In the genomic region with DNA sequence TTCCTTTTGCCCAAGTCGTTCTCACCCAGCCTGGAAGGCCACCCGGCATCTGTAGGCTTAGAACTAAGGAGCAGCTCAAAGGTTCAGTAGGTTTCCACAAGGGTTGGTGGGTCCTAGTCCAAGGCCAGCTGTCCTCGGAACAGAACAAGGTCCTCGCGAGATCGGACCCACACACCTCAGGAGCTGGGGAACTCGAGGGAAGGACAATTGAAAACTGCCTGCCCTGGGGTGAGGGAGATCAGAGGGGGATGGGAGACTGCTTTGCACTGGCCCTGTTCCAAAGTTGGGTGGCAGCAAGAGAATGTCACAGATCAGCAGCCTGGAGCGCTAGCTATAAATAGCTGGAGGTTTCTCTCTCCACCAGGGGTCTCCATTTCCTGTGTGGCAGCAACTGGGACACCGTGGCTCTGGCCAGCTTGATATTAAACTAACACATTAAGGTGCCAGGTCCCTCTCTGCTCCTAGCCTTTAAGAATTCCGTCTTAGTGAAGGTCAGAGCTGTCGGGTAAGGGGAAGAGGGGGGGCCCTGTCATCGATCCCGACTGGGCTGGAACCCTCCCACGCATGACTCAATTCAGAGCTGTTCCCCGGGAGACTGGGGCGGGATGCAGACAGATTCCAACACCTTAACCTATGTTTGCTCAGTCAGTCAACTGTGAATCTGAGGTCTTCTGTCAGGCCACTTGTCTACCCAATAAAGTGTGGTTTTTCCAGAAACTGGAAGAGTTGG, we compare ENCODE assay signal across 8 mouse cellular contexts. TPM values are rescaled to one million over a fixed set of nuclear protein-coding genes. Genes with fewer than 3 reads are reported as not detected.
DNase-seq lines count a peak whose midpoint lies in the region; ATAC-seq and TF ChIP-seq lines count a peak whose summit lies in the region.

No protein-coding gene starts in this region.

- no peaks in the 10 kb centered on the region for H3K9me3 ChIP-seq in forebrain, embryonic 14.5 days (replicated peaks; ENCODE audit: control insufficient read depth, low read length)
- no peaks in the 10 kb centered on the region for H3K9me3 ChIP-seq in lung, postnatal 0 days (ENCODE audit: low read length)

- peaks cover 52% of the 10 kb centered on the region for H3K36me3 ChIP-seq in forebrain, embryonic 14.5 days (ENCODE audit: control insufficient read depth, insufficient read depth, low read length)
- H3K36me3 ChIP-seq in lung, postnatal 0 days (ENCODE audit: insufficient read depth, low read length), result no peaks in the 10 kb centered on the region

- no peak; the same call in 1 of the 2 replicates for TF ChIP-seq EP300 in lung, postnatal 0 days (IDR thresholded peaks at IDR 0.05)

- peak; percentile 72 for TF ChIP-seq CTCF in lung, postnatal 0 days (IDR thresholded peaks at IDR 0.05)

- intact Hi-C loops in heart, postnatal 25 days (cut with DNase I), result loop anchor here (2.0 kb wide), 1 partner anchor 54 kb away; no protein-coding TSS in a partner anchor

- peak; percentile 40 for ATAC-seq in forebrain, embryonic 14.5 days
- ATAC-seq in lung, postnatal 0 days, result peak; percentile 18
- ATAC-seq in activated CD4-positive, CD25-positive, alpha-beta regulatory T cell, adult 4 months, result no peak

- H3K4me2 ChIP-seq in forebrain, embryonic 14.5 days (ENCODE audit: low read length), result peak overlapping the region; percentile 50
- peak overlapping the region; percentile 61 for H3K4me2 ChIP-seq in lung, postnatal 0 days (replicated peaks; ENCODE audit: low read depth, low read length)

- peak overlapping the region; percentile 94 for H3K4me3 ChIP-seq in forebrain, embryonic 14.5 days (ENCODE audit: low read depth, low read length)
- H3K4me3 ChIP-seq in lung, postnatal 0 days (ENCODE audit: low read depth, low read length), result peak overlapping the region; percentile 27

- no peaks in the 10 kb centered on the region for H3K27me3 ChIP-seq in forebrain, embryonic 14.5 days (replicated peaks; ENCODE audit: control insufficient read depth, insufficient read depth, low read length)
- no peaks in the 10 kb centered on the region for H3K27me3 ChIP-seq in lung, postnatal 0 days (replicated peaks; ENCODE audit: insufficient read depth, low read length)

- 13% methylated on average over 16 of the region's 16 CpGs for WGBS in forebrain, embryonic 14.5 days
- WGBS in lung, postnatal 0 days, result 9% methylated on average over 16 of the region's 16 CpGs

- 0 out of 2 replicates have a peak overlapping the region, but pooled peaks have one; percentile 41 for H3K27ac ChIP-seq in forebrain, embryonic 14.5 days (ENCODE audit: low read depth, low read length)
- peak overlapping the region; percentile 80 for H3K27ac ChIP-seq in lung, postnatal 0 days (ENCODE audit: low read length)

- DNase-seq in Muller cell, postnatal 12 days (ENCODE audit: inconsistent ontology term), result peak; percentile 81
- DNase-seq in c-Kit-positive CD71-negative TER-119-negative erythroid progenitor cells, embryonic 14.5 days (ENCODE audit: low read depth), result peak; percentile 51
- peak; percentile 90 for DNase-seq in forebrain, embryonic 14.5 days (ENCODE audit: low spot score)
- DNase-seq in heart, postnatal 25 days (ENCODE audit: low spot score), result peak; percentile 54
- DNase-seq in layer of hippocampus, adult 9-11 months, result peak; percentile 86
- DNase-seq in lung, postnatal 0 days (ENCODE audit: low spot score), result peak; percentile 92
- DNase-seq in retina, embryonic 14.5 days (ENCODE audit: low spot score), result peak; percentile 88

- peaks cover 12% of the 10 kb centered on the region for H3K4me1 ChIP-seq in forebrain, embryonic 14.5 days (ENCODE audit: control insufficient read depth, insufficient read depth, low read length)
- 0 out of 2 replicates have a peak, but pooled peaks cover 8% of the 10 kb centered on the region for H3K4me1 ChIP-seq in lung, postnatal 0 days (ENCODE audit: insufficient read depth, low read depth, low read length)

- H3K9ac ChIP-seq in forebrain, embryonic 14.5 days (ENCODE audit: low read length), result peak overlapping the region; percentile 48
- 0 out of 2 replicates have a peak overlapping the region, but pooled peaks have one; percentile 16 for H3K9ac ChIP-seq in lung, postnatal 0 days (replicated peaks; ENCODE audit: low read depth)

RNA-seq across cellular contexts. Expression of a gene that starts 1.0 kb away (rescaled TPM):
- 195 and 238 TPM in 2 replicates for polyA plus RNA-seq in forebrain, embryonic 14.5 days (2014; fragmentation: Nextera tagmentation; extraction: Ambion mirVana)
- total RNA-seq in heart, postnatal 25 days (2021), result 100 to 1,000 TPM; 227 to 229 TPM
- polyA plus RNA-seq in lung, postnatal 0 days (2015; fragmentation: Nextera tagmentation; extraction: Ambion mirVana), result 197 and 206 TPM in 2 replicates
- 100 to 1,000 TPM; 152 to 189 TPM for polyA plus RNA-seq in activated CD4-positive, CD25-positive, alpha-beta regulatory T cell, adult 4 months (2017; shearing (Covaris generic))

RNA-seq across cellular contexts. Expression of a gene that starts 7.1 kb away (rescaled TPM):
- 0.77 and 1.2 TPM in 2 replicates for polyA plus RNA-seq in forebrain, embryonic 14.5 days (2014; fragmentation: Nextera tagmentation; extraction: Ambion mirVana)
- 10 to 100 TPM; 54.1 to 67.6 TPM for total RNA-seq in heart, postnatal 25 days (2021)
- polyA plus RNA-seq in lung, postnatal 0 days (2015; fragmentation: Nextera tagmentation; extraction: Ambion mirVana), result 10.0 and 13.2 TPM in 2 replicates
- polyA plus RNA-seq in activated CD4-positive, CD25-positive, alpha-beta regulatory T cell, adult 4 months (2017; shearing (Covaris generic)), result under 1 TPM; 0.16 to 0.60 TPM

RNA-seq across cellular contexts. Expression of a gene that starts 19.2 kb away (rescaled TPM):
- polyA plus RNA-seq in forebrain, embryonic 14.5 days (2014; fragmentation: Nextera tagmentation; extraction: Ambion mirVana), result not detected in 2 replicates
- 1 to 10 TPM; 2.8 to 4.2 TPM for total RNA-seq in heart, postnatal 25 days (2021)
- 3.2 TPM in 1 of 2 replicates, not detected in the other for polyA plus RNA-seq in lung, postnatal 0 days (2015; fragmentation: Nextera tagmentation; extraction: Ambion mirVana)
- not detected for polyA plus RNA-seq in activated CD4-positive, CD25-positive, alpha-beta regulatory T cell, adult 4 months (2017; shearing (Covaris generic))

RNA-seq across cellular contexts. Expression of a gene that starts 22.5 kb away (rescaled TPM):
- polyA plus RNA-seq in forebrain, embryonic 14.5 days (2014; fragmentation: Nextera tagmentation; extraction: Ambion mirVana), result 90.7 and 98.1 TPM in 2 replicates
- 10 to 100 TPM; 23.5 to 25.3 TPM for total RNA-seq in heart, postnatal 25 days (2021)
- polyA plus RNA-seq in lung, postnatal 0 days (2015; fragmentation: Nextera tagmentation; extraction: Ambion mirVana), result 19.7 and 20.4 TPM in 2 replicates
- polyA plus RNA-seq in activated CD4-positive, CD25-positive, alpha-beta regulatory T cell, adult 4 months (2017; shearing (Covaris generic)), result 10 to 100 TPM in 1 of 2 experiments, 1 to 10 TPM in 1; 8.6 to 10.8 TPM

RNA-seq across cellular contexts. Expression of a gene that starts 48.2 kb away (rescaled TPM):
- polyA plus RNA-seq in forebrain, embryonic 14.5 days (2014; fragmentation: Nextera tagmentation; extraction: Ambion mirVana), result 71.9 and 72.5 TPM in 2 replicates
- total RNA-seq in heart, postnatal 25 days (2021), result 10 to 100 TPM; 18.2 to 18.5 TPM
- 67.1 and 71.5 TPM in 2 replicates for polyA plus RNA-seq in lung, postnatal 0 days (2015; fragmentation: Nextera tagmentation; extraction: Ambion mirVana)
- polyA plus RNA-seq in activated CD4-positive, CD25-positive, alpha-beta regulatory T cell, adult 4 months (2017; shearing (Covaris generic)), result 10 to 100 TPM; 63.5 to 71.6 TPM
